Mouse (Mus musculus): ENCODE results near the gene Robo1. TPM values are rescaled to one million over a fixed set of nuclear protein-coding genes. Genes with fewer than 3 reads are reported as not detected.

The Robo1 gene
- polyA plus RNA-seq, 1 experiment from 2014 or later: 40.1 TPM

DNA sequence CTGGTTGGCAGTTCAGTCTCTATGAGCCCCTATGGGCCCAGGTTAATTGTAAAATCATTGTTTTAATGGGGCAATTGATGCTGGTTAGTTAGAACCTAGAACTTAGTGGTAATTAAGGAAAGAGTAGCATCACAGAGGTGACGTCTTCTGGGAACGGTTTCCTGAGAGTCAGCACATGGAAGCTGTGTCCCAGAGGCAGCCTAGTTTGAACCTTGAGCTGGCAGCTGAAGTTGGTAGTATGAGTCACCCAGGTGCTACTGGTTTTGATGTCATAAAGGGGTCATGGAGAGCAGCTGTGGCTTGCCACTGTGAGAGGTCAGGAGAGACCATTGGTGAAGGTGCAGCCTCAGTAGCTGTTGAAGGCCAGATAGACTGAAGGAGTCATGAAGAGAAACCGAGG lies 763.9 kb downstream of the Robo1 start:
- H3K36me3 ChIP-seq (ENCODE audit: control insufficient read depth, insufficient read depth, low read length): no peaks in the 10 kb centered on the region
- H3K27me3 ChIP-seq (ENCODE audit: control insufficient read depth, insufficient read depth, low read length): no peaks in the 10 kb centered on the region
- H3K27ac ChIP-seq (replicated peaks; ENCODE audit: low read depth, low read length): no peak overlapping the region
- no peaks in the 10 kb centered on the region for H3K9me3 ChIP-seq (ENCODE audit: control insufficient read depth, low read length)
- no peak for ATAC-seq (ENCODE audit: insufficient number of reproducible peaks, low FRiP score, low TSS enrichment, low read depth)
- no peak for DNase-seq (ENCODE audit: low spot score)
- no peaks in the 10 kb centered on the region for H3K4me1 ChIP-seq (ENCODE audit: control insufficient read depth, insufficient read depth, low read length)
- H3K4me3 ChIP-seq (ENCODE audit: low read depth, low read length): no peak overlapping the region
- 97% methylated on average over 3 of the region's 3 CpGs for WGBS
- H3K9ac ChIP-seq (ENCODE audit: low read length): no peak overlapping the region
- H3K4me2 ChIP-seq (ENCODE audit: low read depth, severe bottlenecking): no peak overlapping the region

DNA sequence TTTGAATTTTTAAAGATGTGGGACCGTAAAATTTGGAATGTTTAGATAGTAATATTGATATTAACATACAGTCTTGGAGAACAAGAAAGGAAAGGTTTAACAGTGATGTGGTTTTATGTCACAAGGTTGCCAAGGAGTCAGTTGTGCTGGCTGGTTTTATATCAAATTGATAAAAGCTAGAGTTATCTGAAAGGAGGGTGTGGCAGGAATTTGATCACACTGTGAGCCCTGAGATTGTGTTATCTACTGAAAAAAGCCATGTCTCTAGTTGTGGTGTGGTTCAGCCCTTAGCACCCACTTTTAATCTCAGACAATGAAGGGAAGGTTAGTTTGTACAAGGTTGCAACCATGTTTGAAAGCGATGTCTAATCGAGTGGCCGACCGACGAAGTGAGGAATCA lies 764.8 kb downstream of the Robo1 start:
- 98% methylated on average over 6 of the region's 6 CpGs for WGBS
- DNase-seq (ENCODE audit: low spot score) (peak; percentile 6), ATAC-seq (ENCODE audit: insufficient number of reproducible peaks, low FRiP score, low TSS enrichment, low read depth) (no peak)
- Histone ChIP-seq H3K9me3 (ENCODE audit: control insufficient read depth, low read length) (no peaks in the 10 kb centered on the region), H3K9ac (ENCODE audit: low read length) (no peak overlapping the region), H3K4me1 (ENCODE audit: control insufficient read depth, insufficient read depth, low read length) (no peaks in the 10 kb centered on the region), H3K4me2 (ENCODE audit: low read depth, severe bottlenecking) (no peak overlapping the region), H3K4me3 (ENCODE audit: low read depth, low read length) (no peak overlapping the region), H3K27me3 (ENCODE audit: control insufficient read depth, insufficient read depth, low read length) (no peaks in the 10 kb centered on the region), H3K36me3 (ENCODE audit: control insufficient read depth, insufficient read depth, low read length) (no peaks in the 10 kb centered on the region), H3K27ac (replicated peaks; ENCODE audit: low read depth, low read length) (no peak overlapping the region)

DNA sequence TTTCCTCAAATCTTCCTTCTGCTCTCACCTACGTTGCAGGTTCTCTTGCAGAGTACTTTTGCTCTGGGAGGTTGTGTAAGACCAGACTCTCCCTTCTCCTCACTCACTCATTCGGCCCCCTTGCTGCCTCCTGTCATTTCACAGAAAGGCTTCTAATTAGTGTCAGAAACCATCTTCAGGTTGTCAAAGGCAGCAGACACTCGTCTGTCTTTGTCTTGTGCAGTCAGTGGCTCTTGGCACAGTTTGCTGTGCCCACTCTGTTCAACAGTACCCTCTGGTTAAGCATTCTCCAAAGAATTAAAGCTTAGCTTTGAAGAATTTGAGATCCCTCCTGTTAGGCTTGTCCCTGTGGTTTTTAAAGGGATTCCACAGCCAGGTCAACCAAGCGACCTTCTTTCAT lies 774.3 kb downstream of the Robo1 start:
- 83% methylated on average over 4 of the region's 4 CpGs for WGBS
- Histone ChIP-seq H3K9me3 (ENCODE audit: control insufficient read depth, low read length) (no peaks in the 10 kb centered on the region), H3K27me3 (ENCODE audit: control insufficient read depth, insufficient read depth, low read length) (no peaks in the 10 kb centered on the region), H3K27ac (replicated peaks; ENCODE audit: low read depth, low read length) (no peak overlapping the region), H3K4me1 (ENCODE audit: control insufficient read depth, insufficient read depth, low read length) (0 out of 2 replicates have a peak, but pooled peaks cover 3% of the 10 kb centered on the region), H3K36me3 (ENCODE audit: control insufficient read depth, insufficient read depth, low read length) (no peaks in the 10 kb centered on the region), H3K4me3 (ENCODE audit: low read depth, low read length) (no peak overlapping the region), H3K9ac (ENCODE audit: low read length) (no peak overlapping the region), H3K4me2 (ENCODE audit: low read depth, severe bottlenecking) (no peak overlapping the region)
- ATAC-seq (ENCODE audit: insufficient number of reproducible peaks, low FRiP score, low TSS enrichment, low read depth): no peak
- no peak for DNase-seq (ENCODE audit: low spot score)

DNA sequence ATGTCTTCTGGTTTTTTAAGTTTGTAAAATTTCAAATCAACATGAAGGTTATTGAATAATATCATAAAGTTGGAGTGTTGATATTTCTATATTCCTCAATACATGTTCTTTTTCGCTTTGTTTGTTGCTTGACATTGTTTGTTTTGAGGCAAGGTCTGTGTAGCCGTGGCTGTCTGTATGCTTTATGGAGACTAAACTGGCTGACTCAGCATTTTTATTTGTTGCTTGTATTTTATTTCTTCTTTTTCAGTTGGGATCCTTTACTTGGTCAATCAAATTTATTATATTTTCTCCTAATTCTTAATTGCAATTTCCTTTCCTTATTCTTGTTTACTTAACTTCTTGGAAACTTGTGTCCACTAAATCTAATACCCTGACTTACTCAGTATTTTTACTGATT lies 775.0 kb downstream of the Robo1 start:
- Histone ChIP-seq H3K4me2 (ENCODE audit: low read depth, severe bottlenecking) (no peak overlapping the region), H3K27ac (replicated peaks; ENCODE audit: low read depth, low read length) (no peak overlapping the region), H3K9ac (ENCODE audit: low read length) (no peak overlapping the region), H3K36me3 (ENCODE audit: control insufficient read depth, insufficient read depth, low read length) (no peaks in the 10 kb centered on the region), H3K9me3 (ENCODE audit: control insufficient read depth, low read length) (no peaks in the 10 kb centered on the region), H3K27me3 (ENCODE audit: control insufficient read depth, insufficient read depth, low read length) (no peaks in the 10 kb centered on the region), H3K4me3 (ENCODE audit: low read depth, low read length) (no peak overlapping the region), H3K4me1 (ENCODE audit: control insufficient read depth, insufficient read depth, low read length) (0 out of 2 replicates have a peak, but pooled peaks cover 3% of the 10 kb centered on the region)
- DNase-seq (ENCODE audit: low spot score): no peak
- 88% methylated on average over 2 of the region's 2 CpGs for WGBS
- ATAC-seq (ENCODE audit: insufficient number of reproducible peaks, low FRiP score, low TSS enrichment, low read depth): no peak
